Mouse (Mus musculus) thymus, adult 2 months (tissue): ENCODE results near the gene Vipr1. TPM values are rescaled to one million over a fixed set of nuclear protein-coding genes. Genes with fewer than 3 reads are reported as not detected.
A peak's percentile ranks its signal among the peaks of the same experiment; 100 is the strongest.

Experiments
- DNase-seq: peaks from one replicate; pipeline ENCODE4 v3.0.0; 2021
- H3K27ac ChIP-seq: fragments of 200-500 bp; 2 replicates; pipeline ENCODE4 v1.5.1; 2012; ENCODE audit warnings: low read length, control low read depth; ENCODE audit not compliant: control insufficient read depth, insufficient read depth
- H3K27me3 ChIP-seq: fragments of 200-500 bp; 2 replicates; pipeline ENCODE4 v1.6.1; 2012; ENCODE audit warnings: mild to moderate bottlenecking, low read length, moderate library complexity, mixed read lengths; ENCODE audit not compliant: control insufficient read depth, insufficient read depth
- H3K36me3 ChIP-seq: fragments of 200-500 bp; 2 replicates; pipeline ENCODE4 v1.6.1; 2012; ENCODE audit warnings: mild to moderate bottlenecking, low read length, moderate library complexity; ENCODE audit not compliant: control insufficient read depth, insufficient read depth
- H3K4me1 ChIP-seq: fragments of 200-500 bp; replicated peaks from 2 replicates; pipeline ENCODE4 v1.6.1; 2012; ENCODE audit warnings: low read length; ENCODE audit not compliant: control insufficient read depth, insufficient read depth
- H3K4me3 ChIP-seq: fragments of 200-500 bp; 2 replicates; pipeline ENCODE4 v1.5.1; 2012; ENCODE audit warnings: mild to moderate bottlenecking, low read length, control low read depth, moderate library complexity; ENCODE audit not compliant: control insufficient read depth, insufficient read depth
- CTCF ChIP-seq: fragments of 200-500 bp; IDR thresholded peaks from 2 replicates; pipeline ENCODE4 v1.5.1; 2012; ENCODE audit warnings: mild to moderate bottlenecking, control low read depth, low read length, moderate library complexity, borderline replicate concordance; ENCODE audit not compliant: control insufficient read depth, poor library complexity, insufficient read depth; ENCODE audit errors: extremely low read depth
- POLR2A ChIP-seq: fragments of 200-500 bp; IDR thresholded peaks from 2 replicates; pipeline ENCODE4 v1.6.1; 2012; ENCODE audit warnings: mild to moderate bottlenecking, low read length, control low read depth, moderate library complexity; ENCODE audit not compliant: control insufficient read depth, poor library complexity, insufficient read depth; ENCODE audit errors: extremely low read depth
- WGBS: fragments of 180-500 bp; shearing (Covaris S2); methylation state at CpG from one replicate; pipeline ENCODE4 v1.1.7; 2018; 5-methylcytosine and 5-hydroxymethylcytosine counted together
- polyA plus RNA-seq: library from polyadenylated mRNA; depleted of rRNA; stranded (reverse); fragments of >200 nt; gene quantifications from 2 replicates; pipeline ENCODE4 v1.2.3, GENCODE M21; 2012

Vipr1 gene
- polyA plus RNA-seq, 1 experiment, result 7.0 TPM

- Histone ChIP-seq H3K4me1 (no peaks in the 10 kb centered on the region; the same call in 1 of the 2 replicates), H3K27me3 (no peaks in the 10 kb centered on the region), H3K36me3 (no peaks in the 10 kb centered on the region), H3K4me3 (no peak overlapping the region), H3K27ac (no peak overlapping the region)
- WGBS, result 76% methylated on average over 6 of the region's 6 CpGs
- TF ChIP-seq CTCF, result no peak
- no peak for TF ChIP-seq POLR2A
- no peak for DNase-seq
These were observed 9.2 kb upstream of the Vipr1 start for GRCm38 (mm10) chr9:121633306-121633705.

GRCm38 (mm10) chr9:121635835-121636576, 6.5 kb upstream of the Vipr1 start:
- peaks cover 1% of the 10 kb centered on the region; the same call in 1 of the 2 replicates for H3K27me3 ChIP-seq
- TF ChIP-seq POLR2A (no peak), CTCF (no peak)
- H3K4me1 ChIP-seq, result peaks cover 2% of the 10 kb centered on the region
- DNase-seq, result no peak
- no peak overlapping the region for H3K4me3 ChIP-seq
- no peaks in the 10 kb centered on the region for H3K36me3 ChIP-seq
- 18% methylated on average over 7 of the region's 7 CpGs for WGBS
- no peak overlapping the region for H3K27ac ChIP-seq

- H3K27me3 ChIP-seq, result peaks cover 7% of the 10 kb centered on the region; the same call in 1 of the 2 replicates
- no peak overlapping the region for H3K4me3 ChIP-seq
- no peak overlapping the region for H3K27ac ChIP-seq
- DNase-seq, result no peak
- no peaks in the 10 kb centered on the region for H3K36me3 ChIP-seq
- peaks cover 23% of the 10 kb centered on the region for H3K4me1 ChIP-seq
- 91% methylated on average over 16 of the region's 16 CpGs for WGBS
- TF ChIP-seq POLR2A, result no peak
- TF ChIP-seq CTCF, result no peak
These were observed 2.7 kb upstream of the Vipr1 start for GRCm38 (mm10) chr9:121639790-121640189.

GRCm38 (mm10) chr9:121641235-121641915, 1.1 kb upstream of the Vipr1 start:
- H3K36me3 ChIP-seq, result no peaks in the 10 kb centered on the region

GRCm38 (mm10) chr9:121642001-121642400, 515 bp upstream of the Vipr1 start, which contains the start of gene Lyzl4:
Lyzl4 (minus strand) TSS chr9:121642096.
- H3K27me3 ChIP-seq, result peaks cover 7% of the 10 kb centered on the region; the same call in 1 of the 2 replicates
- H3K27ac ChIP-seq, result no peak within 1 kb of the TSS
- DNase-seq, result peak; percentile 77
- H3K4me3 ChIP-seq, result peak within 1 kb of the TSS; percentile 56
- 1% methylated on average over 26 of the region's 26 CpGs for WGBS
- H3K4me1 ChIP-seq, result peaks cover 23% of the 10 kb centered on the region
- no peaks in the 10 kb centered on the region for H3K36me3 ChIP-seq
- TF ChIP-seq POLR2A, result no peak
- TF ChIP-seq CTCF, result 0 out of 2 replicates have a peak, but pooled peaks have one; percentile 26

More at GRCm38 (mm10) chr9:121641235-121641915, 1.1 kb upstream of the Vipr1 start:
- 21% methylated on average over 27 of the region's 27 CpGs for WGBS
- Histone ChIP-seq H3K4me3 (peak overlapping the region; percentile 9; the same call in 1 of the 2 replicates), H3K4me1 (peaks cover 23% of the 10 kb centered on the region), H3K27me3 (peaks cover 7% of the 10 kb centered on the region; the same call in 1 of the 2 replicates), H3K27ac (no peak overlapping the region)
- DNase-seq, result no peak
- TF ChIP-seq POLR2A (no peak), CTCF (no peak)

GRCm38 (mm10) chr9:121644855-121645254, 2.3 kb downstream of the Vipr1 start:
- peaks cover 25% of the 10 kb centered on the region for H3K4me1 ChIP-seq
- no peak for TF ChIP-seq CTCF
- no peak for TF ChIP-seq POLR2A
- DNase-seq, result no peak
- H3K27me3 ChIP-seq, result peaks cover 7% of the 10 kb centered on the region; the same call in 1 of the 2 replicates
- no peak overlapping the region for H3K27ac ChIP-seq
- no peak overlapping the region for H3K4me3 ChIP-seq
- no peaks in the 10 kb centered on the region for H3K36me3 ChIP-seq
- WGBS, result 88% methylated on average over 3 of the region's 3 CpGs
